18 mouse cellular contexts compared by ENCODE assay signal in the genomic region with DNA sequence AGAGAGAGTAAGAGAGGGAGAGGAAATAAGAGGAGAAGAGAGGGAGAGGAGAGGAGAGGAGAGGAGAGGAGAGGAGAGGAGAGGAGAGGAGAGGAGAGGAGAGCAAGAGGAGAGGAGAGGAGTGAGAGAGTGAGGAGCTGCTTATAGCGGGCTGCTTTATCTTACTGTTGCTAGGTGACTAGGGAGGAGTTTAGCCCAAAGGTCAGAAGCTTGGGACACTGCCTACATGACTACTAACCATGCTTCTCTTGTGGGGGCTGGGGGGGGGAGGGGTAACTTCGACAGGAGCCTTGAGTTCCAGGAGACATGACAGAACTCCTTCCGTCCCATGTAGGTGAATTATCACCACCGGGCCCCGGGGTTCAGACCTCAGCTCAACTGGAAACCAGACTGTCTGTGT. TPM values are rescaled to one million over a fixed set of nuclear protein-coding genes. Genes with fewer than 3 reads are reported as not detected.
"Had no signal": no experiment of that assay in that cellular context is flagged by ENCODE, and none has a peak within 500 bp of the region (broad histone marks: within the 10 kb centered on the region; RNA-seq: fewer than 3 reads in every experiment).

No protein-coding gene starts in this region.

- H3K9me3 ChIP-seq: limb, embryonic 15.5 days; midbrain, embryonic 12.5 days; neural tube, embryonic 13.5 days had no signal

- H3K4me3 ChIP-seq: limb, embryonic 15.5 days; midbrain, embryonic 12.5 days; neural tube, embryonic 13.5 days had no signal

- H3K4me1 ChIP-seq: limb, embryonic 15.5 days; midbrain, embryonic 12.5 days; neural tube, embryonic 13.5 days had no signal

- H3K36me3 ChIP-seq: limb, embryonic 15.5 days; midbrain, embryonic 12.5 days; neural tube, embryonic 13.5 days had no signal

- DNase-seq: kidney, postnatal 25 days; layer of hippocampus, adult 9-11 months; layer of hippocampus, postnatal 36 days; lung, adult 18-20 months; retina, postnatal 1 day; right cerebral cortex, postnatal 4 days; spleen, adult 18-20 months; thymus, adult 18-20 months; thymus, postnatal 14 days had no signal

- H3K27ac ChIP-seq: limb, embryonic 15.5 days; midbrain, embryonic 12.5 days; neural tube, embryonic 13.5 days had no signal

- H3K27me3 ChIP-seq: limb, embryonic 15.5 days; midbrain, embryonic 12.5 days; neural tube, embryonic 13.5 days had no signal

- H3K4me2 ChIP-seq: limb, embryonic 15.5 days; midbrain, embryonic 12.5 days; neural tube, embryonic 13.5 days had no signal

- ATAC-seq: midbrain, embryonic 16.5 days had no signal

- H3K9ac ChIP-seq: limb, embryonic 15.5 days; midbrain, embryonic 12.5 days; neural tube, embryonic 13.5 days had no signal

RNA-seq across cellular contexts. Expression of a gene that starts 20.3 kb away (rescaled TPM):
- total RNA-seq: megakaryocyte-erythroid progenitor cell, adult 5-6 weeks had no signal
- polyA plus RNA-seq: midbrain, embryonic 12.5 days had no signal

RNA-seq across cellular contexts. Expression of a gene that starts 47.6 kb away (rescaled TPM):
- total RNA-seq: layer of hippocampus, adult 18-20 months; layer of hippocampus, postnatal 36 days; left cerebral cortex, postnatal 25 days; megakaryocyte-erythroid progenitor cell, adult 5-6 weeks had no signal
- polyA plus RNA-seq: limb, embryonic 11.5 days; lung, embryonic 16.5 days; midbrain, embryonic 12.5 days had no signal
